Mouse (Mus musculus) c-Kit-negative CD71-positive TER-119-positive erythroid progenitor cells, embryonic 14.5 days (primary cell): ENCODE results near the gene Slc18a3.

Source experiments
- DNase-seq: peaks from one replicate; pipeline ENCODE4 v3.0.0-alpha.2; 2013; ENCODE audit warnings: low read depth, low spot score

Slc18a3 gene

GRCm38 (mm10) chr14:32464601-32465505, at the start of gene Slc18a3:
Gene Slc18a3 (minus strand): TSS chr14:32464850.
- no peak for DNase-seq

DNA sequence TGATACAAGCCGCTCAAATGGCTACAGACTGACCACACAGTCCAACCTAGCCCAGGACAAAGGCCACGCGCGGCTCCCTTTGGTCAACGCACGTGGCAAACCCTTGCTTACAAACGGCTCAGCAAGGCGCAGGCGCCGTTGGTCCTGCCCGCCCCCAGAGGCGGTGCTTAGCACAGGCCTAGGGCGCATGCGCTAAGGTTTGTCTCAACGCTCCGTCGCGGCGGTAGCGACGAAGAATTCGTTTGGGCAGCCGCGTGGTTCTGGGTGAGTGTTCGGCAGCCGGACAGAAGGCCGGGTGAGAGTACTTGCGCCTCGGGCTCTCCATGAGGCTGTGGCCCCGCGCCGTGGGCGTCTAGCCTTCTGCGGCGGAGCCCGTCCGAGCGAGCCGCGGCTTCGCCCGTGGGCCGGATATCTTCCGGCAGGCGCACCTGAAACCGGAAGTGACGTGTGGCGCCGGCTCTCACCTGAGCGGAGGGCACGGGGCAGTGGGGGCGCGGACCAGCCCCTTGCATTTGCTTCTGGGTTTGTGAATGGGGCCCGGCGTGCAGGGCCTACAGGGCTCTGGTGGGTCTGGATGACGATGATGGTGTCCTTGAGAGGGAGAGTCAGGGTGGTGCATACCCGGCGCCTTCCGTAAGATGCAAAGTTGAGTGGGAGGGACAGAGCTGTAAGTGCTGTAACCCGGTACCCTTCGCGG, 48.8 kb upstream of the Slc18a3 start, which contains the start of gene Ercc6:
Ercc6 (plus strand) TSS at position 186 of the 697 bp plus-strand sequence.
- DNase-seq = peak; percentile 90

DNA sequence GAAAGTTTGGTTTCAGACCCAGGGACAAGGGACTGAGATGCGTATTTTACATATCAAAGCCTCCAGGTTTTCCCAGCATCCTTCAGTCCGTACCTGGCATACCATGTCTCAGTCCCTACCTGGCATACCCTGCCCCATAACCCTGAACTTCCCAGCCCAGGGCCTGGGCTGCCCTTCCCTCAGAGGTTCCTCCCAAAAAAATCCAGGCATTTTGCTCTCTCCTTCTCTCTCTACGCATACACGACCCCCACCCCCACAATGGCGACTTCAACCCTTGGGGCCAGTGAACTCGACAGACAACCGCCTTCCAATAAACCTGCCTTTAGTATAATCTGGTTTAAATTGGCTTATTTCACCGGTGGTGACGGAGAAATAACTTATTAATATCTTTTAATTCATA, 48.3 kb upstream of the Slc18a3 start:
- DNase-seq = no peak

DNA sequence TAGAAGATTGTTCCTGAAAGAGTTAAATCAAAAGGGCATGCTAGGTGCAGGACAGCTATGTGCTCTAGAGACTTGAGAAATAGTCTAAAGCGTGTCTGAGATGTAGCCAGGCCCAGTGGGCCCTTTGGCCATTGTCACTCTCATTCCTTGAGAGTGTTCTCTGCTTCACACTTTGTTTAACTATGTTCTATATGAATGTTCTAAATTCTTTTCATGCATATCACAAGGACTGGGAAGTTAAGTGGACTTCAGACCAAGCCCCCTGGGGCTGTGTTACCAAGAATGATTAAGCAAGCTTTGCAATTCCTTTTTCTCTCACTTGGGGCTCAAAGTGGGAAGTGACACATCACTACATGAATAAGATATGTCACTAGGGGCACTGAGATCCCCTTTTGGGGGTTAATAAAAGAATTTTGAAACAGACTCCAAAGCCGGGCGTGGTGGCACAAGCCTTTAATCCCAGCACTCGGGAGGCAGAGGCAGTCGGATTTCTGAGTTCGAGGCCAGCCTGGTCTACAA, 44.9 kb upstream of the Slc18a3 start:
- DNase-seq = no peak

GRCm38 (mm10) chr14:32508105-32508835, 43.6 kb upstream of the Slc18a3 start:
- no peak for DNase-seq

- no peak for DNase-seq
These were observed 42.6 kb upstream of the Slc18a3 start for GRCm38 (mm10) chr14:32507216-32507615.

DNA sequence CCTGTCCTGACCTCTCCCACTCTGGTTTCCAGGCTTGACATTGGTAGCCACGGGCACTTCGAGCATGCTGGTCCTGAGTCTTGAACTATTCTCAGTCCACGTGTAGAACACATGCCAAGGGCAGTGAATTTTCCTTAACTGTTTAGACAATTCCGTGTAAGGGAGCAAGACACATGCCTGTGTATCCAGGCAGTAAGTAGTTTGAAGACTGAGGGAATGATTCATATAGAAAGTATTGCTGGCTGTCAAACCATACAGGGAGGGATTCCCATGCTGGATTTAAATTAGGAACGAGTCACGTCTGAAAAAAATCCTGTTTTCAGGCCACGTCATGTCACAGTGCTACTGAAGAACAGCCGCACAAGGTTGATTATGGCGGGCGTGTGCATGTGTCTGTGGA, 41.7 kb upstream of the Slc18a3 start:
- no peak for DNase-seq

DNA sequence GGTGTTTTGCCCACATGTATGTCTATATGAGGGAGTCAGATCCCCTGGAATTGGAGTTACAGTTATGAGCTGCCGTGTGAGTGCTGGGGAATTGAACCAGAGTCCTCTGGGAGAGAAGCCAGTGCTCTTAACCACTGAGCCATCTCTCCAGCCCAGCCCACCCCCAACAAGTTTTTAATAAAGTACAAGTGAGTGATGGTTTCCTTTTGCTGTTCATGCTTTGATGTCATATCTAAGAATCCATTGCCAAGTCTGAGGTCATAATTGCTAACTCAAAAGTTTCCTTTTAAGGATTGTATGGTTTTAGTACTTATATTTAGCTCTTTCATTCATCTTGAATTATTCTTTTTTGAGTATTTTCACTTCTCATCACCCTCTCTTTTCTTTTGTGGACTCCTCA, 39.2 kb upstream of the Slc18a3 start:
- DNase-seq = no peak

DNA sequence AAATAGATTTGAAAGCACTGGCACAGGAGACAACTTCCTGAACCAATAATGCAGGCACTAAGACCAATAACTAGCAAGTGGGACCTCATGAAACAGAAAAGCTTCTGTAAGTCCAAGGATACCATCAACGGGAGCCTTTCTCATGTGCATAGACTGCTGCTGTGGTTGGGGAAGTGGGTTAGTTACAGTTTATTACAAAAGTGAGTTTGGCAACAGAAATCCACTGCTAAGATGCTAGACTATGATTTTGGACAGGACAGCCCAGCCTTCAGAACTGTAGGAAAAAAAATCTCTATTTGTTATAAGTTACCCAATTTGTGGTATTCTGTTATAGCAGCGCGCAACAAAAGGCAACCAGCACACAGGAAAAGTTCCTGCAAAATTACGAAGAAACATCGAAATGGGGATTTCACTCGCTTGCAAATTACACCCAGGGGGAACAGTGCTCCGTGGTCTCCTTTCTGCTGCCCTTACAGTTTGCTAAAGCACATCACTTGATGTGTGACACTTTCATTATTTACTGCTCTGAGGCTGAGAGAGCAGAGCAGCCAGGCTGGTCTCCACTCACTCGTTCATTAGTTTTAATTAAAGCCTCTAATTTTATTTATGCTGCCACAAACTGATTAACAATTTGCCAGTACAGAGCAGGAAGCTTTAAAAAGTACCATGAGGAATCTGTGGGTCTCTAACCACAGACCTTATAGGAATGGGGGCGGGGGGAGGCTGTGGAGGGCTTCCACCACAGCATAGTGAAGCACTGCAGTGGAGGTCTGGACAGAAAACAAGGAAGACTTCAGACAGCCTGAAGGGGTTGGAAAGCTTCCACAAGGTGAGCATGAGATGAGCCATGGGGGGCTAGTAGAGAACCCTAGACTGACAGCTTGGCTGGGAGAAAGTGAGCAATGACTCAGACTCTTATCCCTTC, 38.4 kb upstream of the Slc18a3 start:
- no peak for DNase-seq

- DNase-seq = no peak
These were observed 36.7 kb upstream of the Slc18a3 start for GRCm38 (mm10) chr14:32501303-32501702.

- no peak for DNase-seq
These were observed 31.6 kb upstream of the Slc18a3 start for GRCm38 (mm10) chr14:32496115-32496850.

- DNase-seq = no peak
These were observed 27.9 kb upstream of the Slc18a3 start for GRCm38 (mm10) chr14:32492521-32492920.

DNA sequence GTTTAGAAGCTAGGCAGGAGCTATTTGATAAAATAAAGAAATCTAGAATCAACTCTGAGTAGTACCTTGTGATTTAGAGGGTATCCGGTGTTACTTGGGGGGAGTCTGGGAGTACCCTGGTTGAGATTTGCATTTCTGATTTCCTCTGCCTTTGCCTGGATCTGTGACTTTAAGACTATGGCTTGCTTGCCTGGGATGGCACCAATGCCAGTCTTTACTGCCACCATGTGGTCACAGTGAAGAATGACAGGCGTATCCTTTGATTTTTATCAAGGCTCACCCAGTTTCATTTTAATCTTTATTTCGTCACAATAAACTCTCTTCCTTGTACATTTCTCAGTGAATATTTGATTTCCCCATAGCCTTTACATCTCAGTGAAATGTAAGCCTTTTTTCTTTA, 17.4 kb upstream of the Slc18a3 start:
- DNase-seq = peak; percentile 16

DNA sequence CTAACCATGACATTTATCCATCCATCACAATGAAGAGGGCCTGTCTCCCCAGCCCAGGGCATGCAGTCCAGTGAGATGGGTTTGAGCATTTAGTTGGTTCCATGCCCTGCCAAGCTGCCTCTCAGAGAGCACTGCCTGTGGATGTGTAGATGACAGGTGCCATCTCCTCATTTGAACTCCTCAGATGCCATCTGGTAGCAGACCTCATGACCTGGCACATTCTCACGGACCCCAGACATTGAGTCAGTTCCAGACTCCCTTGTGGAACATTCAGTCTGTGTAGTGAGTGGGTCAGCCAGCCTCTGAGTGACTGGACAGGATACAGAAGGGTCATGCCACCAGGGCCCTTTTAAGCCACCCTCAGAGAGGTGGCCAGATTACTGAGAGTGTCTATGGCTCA, 12.9 kb upstream of the Slc18a3 start:
- no peak for DNase-seq

- DNase-seq = no peak
These were observed 11.9 kb upstream of the Slc18a3 start for GRCm38 (mm10) chr14:32476559-32476958.

GRCm38 (mm10) chr14:32472996-32473395, 8.3 kb upstream of the Slc18a3 start:
- no peak for DNase-seq

DNA sequence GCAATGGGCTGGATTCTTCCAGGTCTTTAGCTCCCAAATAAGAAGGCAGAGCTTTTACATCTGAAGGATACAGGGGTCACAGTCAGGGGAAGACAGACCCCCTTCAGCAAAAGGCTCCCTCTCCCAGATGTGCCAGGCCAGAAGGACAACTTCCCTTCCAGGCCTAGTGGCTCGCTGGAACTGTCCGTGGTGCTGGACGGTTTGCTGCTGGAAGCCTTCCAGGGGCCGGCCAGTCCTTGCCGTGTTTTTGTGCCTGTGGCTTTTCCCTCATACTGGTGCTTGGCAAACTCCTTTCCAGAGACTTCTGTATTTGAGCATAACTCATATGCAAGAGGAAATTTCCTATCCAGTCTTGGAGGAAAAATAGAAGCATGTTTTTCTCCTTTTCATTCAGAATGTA, 3.0 kb upstream of the Slc18a3 start:
- DNase-seq = no peak

DNA sequence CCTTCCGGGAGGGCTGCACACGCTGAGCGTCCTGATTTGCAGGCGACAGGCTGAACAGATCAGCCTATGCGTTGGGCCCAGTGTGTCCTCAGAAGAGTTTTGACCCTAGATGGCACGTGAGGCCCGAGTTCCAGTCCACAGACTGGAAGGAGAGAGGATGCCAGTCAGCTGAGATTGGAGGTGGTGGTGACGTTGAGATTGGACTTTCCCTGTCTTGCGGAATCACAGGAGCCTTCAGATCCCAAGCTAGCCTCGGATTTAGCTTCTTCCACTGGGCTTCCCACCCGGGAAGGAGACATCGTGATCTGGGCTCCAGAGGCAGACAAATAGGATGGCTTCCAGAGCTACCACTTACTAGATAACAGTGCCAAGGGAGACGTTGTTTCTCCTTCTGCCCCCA, 1.2 kb upstream of the Slc18a3 start, which contains the start of gene Chat:
Chat (minus strand) TSS at position 101 of the 400 bp plus-strand sequence.
- DNase-seq = no peak

DNA sequence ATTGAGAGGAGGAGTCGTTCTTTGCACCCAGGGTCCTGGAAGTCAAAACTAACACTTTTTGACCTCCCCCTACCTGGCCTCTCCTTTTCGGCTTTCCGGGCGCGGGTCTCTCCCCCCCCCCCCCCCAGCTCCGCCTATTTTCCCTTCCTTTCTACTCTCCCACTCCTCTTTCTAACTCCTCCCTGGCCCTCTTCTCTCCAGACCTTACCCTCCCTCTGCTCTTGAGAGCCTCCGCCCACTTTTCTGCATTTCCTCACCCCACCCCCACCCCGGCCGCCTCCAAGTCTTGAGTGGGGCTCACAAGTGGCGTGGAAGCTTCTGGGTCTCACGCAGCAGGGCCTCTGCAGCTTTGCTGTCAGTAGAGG, 838 bp upstream of the Slc18a3 start:
- no peak for DNase-seq
